Mouse (Mus musculus) CH12.LX (cell line): ENCODE results near the gene Proca1. TPM values are rescaled to one million over a fixed set of nuclear protein-coding genes. Genes with fewer than 3 reads are reported as not detected.

Source experiments
- DNase-seq: peaks from one replicate; pipeline ENCODE4 v3.0.0-alpha.2; 2013; ENCODE audit errors: extremely low read depth
- H3K27ac ChIP-seq: 2 replicates; pipeline ENCODE4 v1.5.1; 2012; ENCODE audit warnings: low read depth, mild to moderate bottlenecking, control low read depth, moderate library complexity; ENCODE audit not compliant: insufficient read depth
- H3K27me3 ChIP-seq: replicated peaks from 2 replicates; pipeline ENCODE3; 2012; ENCODE audit warnings: inconsistent platforms
- H3K36me3 ChIP-seq, 2 experiments: replicated peaks in 1 of 2; 2 replicates each; pipeline versions ENCODE3 to v1.6.1; 2012; ENCODE audit warnings: inconsistent platforms in 1 of 2, low read length in 1 of 2, mild to moderate bottlenecking in 1 of 2, mixed read lengths in 1 of 2, moderate library complexity in 1 of 2; ENCODE audit not compliant: control insufficient read depth in 1 of 2, insufficient read depth in 1 of 2
- H3K4me1 ChIP-seq, 2 experiments: 2 replicates each; pipeline ENCODE4 v1.6.1; 2012; ENCODE audit warnings: inconsistent platforms in 1 of 2, moderate library complexity in 1 of 2; ENCODE audit not compliant: insufficient read depth in 2 of 2, control insufficient read depth in 1 of 2
- H3K4me2 ChIP-seq: 2 replicates; pipeline ENCODE4 v1.6.1; 2012; ENCODE audit warnings: low read depth, mild to moderate bottlenecking, control low read depth; ENCODE audit not compliant: poor library complexity, insufficient read depth, severe bottlenecking
- H3K4me3 ChIP-seq, 3 experiments: fragments of 150-350 bp in 1 of 3; sonication (generic) in 1 of 3; replicated peaks in 1 of 3; 2 replicates each; pipeline versions ENCODE3 to v1.5.1; 2011 to 2012; ENCODE audit warnings: low read depth in 2 of 3, low read length in 2 of 3, mild to moderate bottlenecking in 2 of 3, moderate library complexity in 2 of 3, control low read depth in 1 of 3, improper control_type of control experiment in 1 of 3, inconsistent platforms in 1 of 3, mixed read lengths in 1 of 3; ENCODE audit not compliant: poor library complexity in 1 of 3
- H3K79me2 ChIP-seq: replicated peaks from 2 replicates; pipeline ENCODE4 v1.6.1; 2012; ENCODE audit warnings: mild to moderate bottlenecking, moderate library complexity; ENCODE audit not compliant: control insufficient read depth, poor library complexity, insufficient read depth, severe bottlenecking; ENCODE audit errors: extremely low read depth
- H3K9ac ChIP-seq: 2 replicates; pipeline ENCODE4 v1.6.1; 2012; ENCODE audit warnings: low read depth, mild to moderate bottlenecking, control low read depth, moderate library complexity; ENCODE audit not compliant: insufficient read depth
- H3K9me3 ChIP-seq: replicated peaks from 2 replicates; pipeline ENCODE3; 2012; ENCODE audit warnings: low read length, inconsistent platforms, mixed read lengths
- BHLHE40 ChIP-seq: IDR thresholded peaks from 2 replicates; pipeline ENCODE4 v1.6.1; 2011; ENCODE audit warnings: mild to moderate bottlenecking, low read depth, low read length, improper control_type of control experiment
- CHD2 ChIP-seq: IDR thresholded peaks from 2 replicates; pipeline ENCODE4 v1.6.1; 2011; ENCODE audit warnings: low read length, improper control_type of control experiment
- CTCF ChIP-seq, 2 experiments: IDR thresholded peaks in 1 of 2; conservative IDR thresholded peaks in 1 of 2; 2 replicates each; pipeline ENCODE4 v1.5.1; 2011 to 2012; ENCODE audit warnings: low read depth in 2 of 2, low read length in 2 of 2, improper control_type of control experiment in 1 of 2, inconsistent platforms in 1 of 2, mild to moderate bottlenecking in 1 of 2, moderate library complexity in 1 of 2
- E2F4 ChIP-seq: IDR thresholded peaks from 2 replicates; pipeline ENCODE4 v1.6.1; 2011; ENCODE audit warnings: low read depth, low read length, improper control_type of control experiment; ENCODE audit not compliant: insufficient replicate concordance
- ELF1 ChIP-seq: IDR thresholded peaks from 2 replicates; pipeline ENCODE4 v1.6.1; 2014; ENCODE audit warnings: low read depth, mild to moderate bottlenecking, inconsistent platforms, low read length, improper control_type of control experiment
- ETS1 ChIP-seq: conservative IDR thresholded peaks from 2 replicates; pipeline ENCODE4 v1.6.1; 2012; ENCODE audit warnings: low read depth, mild to moderate bottlenecking, inconsistent platforms, low read length, improper control_type of control experiment, moderate library complexity
- GABPA ChIP-seq: IDR thresholded peaks from 2 replicates; pipeline ENCODE4 v1.6.1; 2012; ENCODE audit warnings: low read depth, low read length, improper control_type of control experiment, inconsistent platforms; ENCODE audit not compliant: insufficient replicate concordance
- HCFC1 ChIP-seq: IDR thresholded peaks from 2 replicates; pipeline ENCODE4 v1.6.1; 2012; ENCODE audit warnings: low read depth, mild to moderate bottlenecking, inconsistent platforms, low read length, improper control_type of control experiment
- IRF4 ChIP-seq: IDR thresholded peaks from 2 replicates; pipeline ENCODE4 v1.6.1; 2014; ENCODE audit warnings: low read depth, mild to moderate bottlenecking, inconsistent platforms, low read length, improper control_type of control experiment
- JUN ChIP-seq: IDR thresholded peaks from 2 replicates; pipeline ENCODE4 v1.6.1; 2011; ENCODE audit warnings: low read depth, mild to moderate bottlenecking, low read length, improper control_type of control experiment, moderate library complexity; ENCODE audit not compliant: insufficient read depth
- JUND ChIP-seq: conservative IDR thresholded peaks from 2 replicates; pipeline ENCODE4 v1.6.1; 2011; ENCODE audit warnings: low read depth, low read length, improper control_type of control experiment
- KAT2A ChIP-seq: IDR thresholded peaks from 2 replicates; pipeline ENCODE4 v1.6.1; 2012; ENCODE audit warnings: low read length, improper control_type of control experiment, inconsistent platforms; ENCODE audit not compliant: insufficient replicate concordance
- MAFK ChIP-seq: IDR thresholded peaks from 2 replicates; pipeline ENCODE4 v1.6.1; 2011; ENCODE audit warnings: low read length, improper control_type of control experiment; ENCODE audit not compliant: insufficient replicate concordance
- MAX ChIP-seq: IDR thresholded peaks from 2 replicates; pipeline ENCODE4 v1.6.1; 2011; ENCODE audit warnings: low read length, improper control_type of control experiment
- MAZ ChIP-seq: IDR thresholded peaks from 2 replicates; pipeline ENCODE4 v1.6.1; 2012; ENCODE audit warnings: low read depth, mild to moderate bottlenecking, inconsistent platforms, low read length, improper control_type of control experiment, moderate library complexity
- MEF2A ChIP-seq: IDR thresholded peaks from 2 replicates; pipeline ENCODE4 v1.6.1; 2014; ENCODE audit warnings: low read depth, mild to moderate bottlenecking, inconsistent platforms, low read length, improper control_type of control experiment, borderline replicate concordance
- NELFE ChIP-seq: IDR thresholded peaks from 2 replicates; pipeline ENCODE4 v1.6.1; 2011; ENCODE audit warnings: low read depth, low read length, improper control_type of control experiment
- NRF1 ChIP-seq: IDR thresholded peaks from 2 replicates; pipeline ENCODE4 v1.6.1; 2014; ENCODE audit warnings: low read depth, mild to moderate bottlenecking, inconsistent platforms, low read length, improper control_type of control experiment, moderate library complexity
- PAX5 ChIP-seq: IDR thresholded peaks from 2 replicates; pipeline ENCODE4 v1.6.1; 2012; ENCODE audit warnings: low read length, inconsistent platforms, mixed read lengths
- POLR2A ChIP-seq: IDR thresholded peaks from 2 replicates; pipeline ENCODE4 v1.6.1; 2011; ENCODE audit warnings: low read depth, mild to moderate bottlenecking, improper control_type of control experiment, low read length
- POLR2AphosphoS2 ChIP-seq: IDR thresholded peaks from 2 replicates; pipeline ENCODE4 v1.6.1; 2011; ENCODE audit warnings: low read depth, low read length, improper control_type of control experiment
- RAD21 ChIP-seq: IDR thresholded peaks from 2 replicates; pipeline ENCODE4 v1.6.1; 2011; ENCODE audit warnings: low read depth, mild to moderate bottlenecking, low read length, improper control_type of control experiment, moderate library complexity
- RCOR1 ChIP-seq: conservative IDR thresholded peaks from 2 replicates; pipeline ENCODE4 v1.6.1; 2012; ENCODE audit warnings: low read depth, mild to moderate bottlenecking, inconsistent platforms, low read length, improper control_type of control experiment
- SIN3A ChIP-seq: IDR thresholded peaks from 2 replicates; pipeline ENCODE4 v1.6.1; 2012; ENCODE audit warnings: low read length, improper control_type of control experiment, inconsistent platforms
- SMC3 ChIP-seq: IDR thresholded peaks from 2 replicates; pipeline ENCODE4 v1.6.1; 2011; ENCODE audit warnings: low read depth, low read length, improper control_type of control experiment
- TBP ChIP-seq: conservative IDR thresholded peaks from 2 replicates; pipeline ENCODE4 v1.6.1; 2011; ENCODE audit warnings: low read depth, low read length, improper control_type of control experiment
- TCF12 ChIP-seq: IDR thresholded peaks from 2 replicates; pipeline ENCODE4 v1.6.1; 2014; ENCODE audit warnings: low read depth, mild to moderate bottlenecking, inconsistent platforms, low read length, improper control_type of control experiment
- UBTF ChIP-seq: IDR thresholded peaks from 2 replicates; pipeline ENCODE4 v1.6.1; 2012; ENCODE audit warnings: low read depth, mild to moderate bottlenecking, inconsistent platforms, low read length, improper control_type of control experiment, moderate library complexity
- USF2 ChIP-seq: conservative IDR thresholded peaks from 2 replicates; pipeline ENCODE4 v1.6.1; 2011; ENCODE audit warnings: low read depth, low read length, improper control_type of control experiment
- ZC3H11A ChIP-seq: IDR thresholded peaks from 2 replicates; pipeline ENCODE4 v1.6.1; 2012; ENCODE audit warnings: low read depth, mild to moderate bottlenecking, inconsistent platforms, low read length, improper control_type of control experiment
- ZNF384 ChIP-seq: IDR thresholded peaks from 2 replicates; pipeline ENCODE4 v1.6.1; 2012; ENCODE audit warnings: low read depth, low read length, improper control_type of control experiment, inconsistent platforms
- dilution Hi-C: fragments of 300-500 bp; cut with MboI; formaldehyde crosslinking; loops from 2 replicates; pipeline ENCODE4 v1.14.3; 2020; ENCODE audit warnings: low sequenced_read_pairs; ENCODE audit not compliant: extremely low pct_unique_long_range_greater_than_20kb, extremely low pct_ligation_motif_present
- in situ Hi-C: fragments of 300-500 bp; cut with MboI; formaldehyde crosslinking; loops from 3 replicates; pipeline ENCODE4 v1.14.3; 2019; ENCODE audit warnings: low sequenced_read_pairs, low pct_ligation_motif_present, low pct_unique_long_range_greater_than_20kb, mixed read lengths
- polyA plus RNA-seq: library from polyadenylated mRNA; unstranded; fragments of >175 nt; gene quantifications from 2 replicates; pipeline ENCODE4 v1.2.1, GENCODE M21; 2012; ENCODE audit warnings: low read depth; ENCODE audit not compliant: insufficient read length
- total RNA-seq, 2 experiments: library from RNA; depleted of rRNA; stranded (reverse); fragments of 300-350 nt in 1 of 2; fragments of >200 nt in 1 of 2; gene quantifications; 2 replicates each; pipeline ENCODE4 v1.2.3; 2012 to 2014

Gene Proca1
- total and polyA plus RNA-seq, 3 experiments: 0.40 TPM; not detected in 2

GRCm38 (mm10) chr11:78177903-78178858, 15.0 kb upstream of the Proca1 start (continued):
- TF ChIP-seq SIN3A (peak; percentile 68), RCOR1 (no peak; the same call in 1 of the 2 replicates), MAZ (peak; percentile 17), PAX5 (no peak), ZNF384 (no peak), CHD2 (no peak; the same call in 1 of the 2 replicates), NRF1 (no peak), UBTF (peak; percentile 93), IRF4 (no peak; the same call in 1 of the 2 replicates), POLR2A (peak; percentile 77), JUN (no peak), NELFE (peak; percentile 74)

- peak; percentile 86 for DNase-seq
- Histone ChIP-seq H3K27ac (peak overlapping the region; percentile 94), H3K4me2 (peak overlapping the region; percentile 59), H3K27me3 (no peaks in the 10 kb centered on the region), H3K36me3 (peaks cover 26 to 40% of the 10 kb centered on the region in 2 experiments), H3K9me3 (no peaks in the 10 kb centered on the region), H3K4me1 (peaks cover 13 to 59% of the 10 kb centered on the region in 2 experiments), H3K4me3 (peak overlapping the region; percentile 53 to 72 (median 65)), H3K79me2 (peaks cover 38% of the 10 kb centered on the region), H3K9ac (peak overlapping the region; percentile 61)
- dilution Hi-C loops: no loop called here
- in situ Hi-C loops: loop anchor here (5.0 to 10.0 kb wide), 3 partner anchors 122 to 352 kb away; no protein-coding TSS in a partner anchor
- no peak for TF ChIP-seq IRF4
- no peak; the same call in 1 of the 2 replicates for TF ChIP-seq TBP
- no peak for TF ChIP-seq ZNF384
- TF ChIP-seq SMC3: no peak
- TF ChIP-seq NRF1: peak; percentile 71
- peak; percentile 64 for TF ChIP-seq MEF2A
- peak; percentile 90 for TF ChIP-seq MAX
- TF ChIP-seq SIN3A: no peak; the same call in 1 of the 2 replicates
- TF ChIP-seq GABPA: no peak
- TF ChIP-seq POLR2A: peak; percentile 69
- no peak for TF ChIP-seq NELFE
- 0 out of 2 replicates have a peak, but pooled peaks have one; percentile 15 for TF ChIP-seq ETS1
- TF ChIP-seq MAZ: no peak
- no peak for TF ChIP-seq JUND
- 0 out of 2 replicates have a peak, but pooled peaks have one; percentile 17 for TF ChIP-seq KAT2A
- TF ChIP-seq POLR2AphosphoS2: no peak; the same call in 1 of the 2 replicates
- TF ChIP-seq RAD21: no peak
- TF ChIP-seq ELF1: no peak
- no peak for TF ChIP-seq UBTF
- no peak; the same call in none of the 2 replicates for TF ChIP-seq USF2
- TF ChIP-seq MAFK: no peak
- TF ChIP-seq BHLHE40: peak; percentile 98
- TF ChIP-seq PAX5: no peak
- peak; percentile 83 for TF ChIP-seq RCOR1
- no peak for TF ChIP-seq JUN
- TF ChIP-seq TCF12: 0 out of 2 replicates have a peak, but pooled peaks have one; percentile 1
- no peak for TF ChIP-seq E2F4
- peak; percentile 85 for TF ChIP-seq CHD2
- TF ChIP-seq CTCF (conservative IDR thresholded peaks at IDR 0.05 in 1 of 2, IDR thresholded peaks at IDR 0.05 in 1 of 2; ENCODE audit: low read depth in 2 of 2, low read length in 2 of 2): 0 out of 4 replicates have a peak, but pooled peaks of 1 of the 2 experiments have one; percentile 10
- TF ChIP-seq ZC3H11A: no peak
- TF ChIP-seq HCFC1: no peak
These were observed 14.2 kb upstream of the Proca1 start for GRCm38 (mm10) chr11:78178859-78179437.
